Mouse (Mus musculus): ENCODE data around the gene Arhgef3.

DNA sequence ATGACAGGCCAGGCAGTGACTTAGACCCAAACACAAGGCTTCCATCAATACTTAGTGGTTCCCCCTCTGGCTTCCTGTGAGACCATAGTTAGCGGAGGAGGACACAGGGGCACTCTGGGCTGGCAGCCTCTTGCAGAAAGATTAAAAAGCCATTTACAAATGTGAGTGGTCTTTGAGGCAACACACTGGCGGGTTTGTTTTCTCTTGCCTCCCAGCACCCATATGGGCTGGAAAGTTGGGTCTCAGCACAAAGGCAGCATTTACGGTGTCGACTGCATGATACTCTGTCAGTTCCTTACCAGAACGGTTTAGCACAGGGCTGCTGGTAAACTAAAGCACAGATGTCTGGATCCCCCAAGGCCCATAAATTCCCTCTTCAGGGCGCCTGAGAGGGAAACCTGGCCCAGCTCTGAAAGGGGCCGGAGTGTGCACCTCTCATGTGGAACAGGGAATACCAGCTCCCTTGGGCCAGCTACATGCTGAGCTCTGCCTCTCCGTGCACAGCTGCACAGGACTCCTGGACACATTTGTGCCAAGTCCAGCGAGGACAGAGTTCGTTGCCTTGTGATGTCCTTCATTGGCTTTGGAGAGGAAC, 252.5 kb downstream of the Arhgef3 start:
- TF ChIP-seq CTCF (IDR thresholded peaks at IDR 0.05; ENCODE audit: borderline replicate concordance, control insufficient read depth, extremely low read depth, insufficient read depth, low read length, poor library complexity) (no peak), POLR2A (IDR thresholded peaks at IDR 0.05; ENCODE audit: control insufficient read depth, extremely low read depth, insufficient read depth, low read length, poor library complexity) (no peak)

Measured in thymus, adult 2 months (tissue).